Mouse (Mus musculus): ENCODE results near the gene Ifi213. TPM values are rescaled to one million over a fixed set of nuclear protein-coding genes. Genes with fewer than 3 reads are reported as not detected.
"Not testable (repeated sequence)": the region's sequence is repeated elsewhere in the genome, so short reads cannot be mapped to it uniquely, and the experiment has no call there.

The Ifi213 gene
- total RNA-seq (2021), result not detected
- long read RNA-seq, experiment 1, result 0 reads
- long read RNA-seq, experiment 2, result 0 reads

- intact Hi-C loops (cut with DNase I); DNase-seq: not testable (repeated sequence)
Observed at GRCm38 (mm10) chr1:173598838-173599494, at the start of gene Ifi213. Gene Ifi213, minus strand, starts transcription at chr1:173599274.

GRCm38 (mm10) chr1:173645393-173645792, 46.3 kb upstream of the Ifi213 start:
- intact Hi-C loops (cut with DNase I), result no loop called here
- no peak for DNase-seq

- intact Hi-C loops (cut with DNase I), result no loop called here
- DNase-seq, result no peak
Observed at GRCm38 (mm10) chr1:173633969-173634645, 35.0 kb upstream of the Ifi213 start.

- DNase-seq; intact Hi-C loops (cut with DNase I): not testable (repeated sequence)
Observed at GRCm38 (mm10) chr1:173630622-173631021, 31.5 kb upstream of the Ifi213 start, which contains the start of gene Ifi209. Gene Ifi209, plus strand, starts transcription at chr1:173630917.

GRCm38 (mm10) chr1:173626686-173627085, 27.6 kb upstream of the Ifi213 start:
- DNase-seq, result no peak
- intact Hi-C loops (cut with DNase I), result no loop called here

- DNase-seq, result no peak
- intact Hi-C loops (cut with DNase I), result no loop called here
Observed at GRCm38 (mm10) chr1:173624052-173624451, 25.0 kb upstream of the Ifi213 start.

GRCm38 (mm10) chr1:173622216-173622615, 23.1 kb upstream of the Ifi213 start:
- DNase-seq, result not testable (repeated sequence)

GRCm38 (mm10) chr1:173610291-173610690, 11.2 kb upstream of the Ifi213 start:
- intact Hi-C loops (cut with DNase I); DNase-seq: not testable (repeated sequence)

More at GRCm38 (mm10) chr1:173622216-173622615, 23.1 kb upstream of the Ifi213 start:
- intact Hi-C loops (cut with DNase I), result not testable (repeated sequence)

GRCm38 (mm10) chr1:173589698-173590097, 9.4 kb downstream of the Ifi213 start:
- intact Hi-C loops (cut with DNase I); DNase-seq: not testable (repeated sequence)

- intact Hi-C loops (cut with DNase I), result no loop called here
- DNase-seq, result no peak
Observed at GRCm38 (mm10) chr1:173579921-173580585, 19.0 kb downstream of the Ifi213 start.

GRCm38 (mm10) chr1:173579079-173579478, 20.0 kb downstream of the Ifi213 start:
- DNase-seq, result no peak
- intact Hi-C loops (cut with DNase I), result no loop called here

GRCm38 (mm10) chr1:173550491-173551050, 48.5 kb downstream of the Ifi213 start:
- intact Hi-C loops (cut with DNase I), result not testable (repeated sequence)
- peak in 1 of 2 experiments; percentile 24 for DNase-seq

GRCm38 (mm10) chr1:173548798-173549197, 50.3 kb downstream of the Ifi213 start:
- DNase-seq; intact Hi-C loops (cut with DNase I): not testable (repeated sequence)

GRCm38 (mm10) chr1:173535791-173536190, 63.3 kb downstream of the Ifi213 start, which contains the start of gene Ifi214:
Gene Ifi214, minus strand, starts transcription at chr1:173535957.
- DNase-seq; intact Hi-C loops (cut with DNase I): not testable (repeated sequence)

GRCm38 (mm10) chr1:173521452-173521851, 77.6 kb downstream of the Ifi213 start:
- no peak for DNase-seq
- intact Hi-C loops (cut with DNase I), result no loop called here

Small RNA genes lying within 50 kb of the gene (microRNA-seq; reads per million reads assigned to microRNA genes)
- gene Gm44339 (0 reads per million in 2 experiments), gene Gm44481 (0 reads per million in 2 experiments)

Other genes starting within 250 kb of the Ifi213 start
- under 1 TPM in 1 of 2 experiments, not detected in 1; 0.47 TPM for gene Aim2, start 248.4 kb downstream of the Ifi213 start, total RNA-seq (2021)
- gene Cadm3, start 231.6 kb downstream of the Ifi213 start, total RNA-seq (2021), result 1 to 10 TPM; 8.7 to 8.9 TPM
- not detected for gene Ifi206, start 108.2 kb downstream of the Ifi213 start, total RNA-seq (2021)
- not detected for gene Ifi214, start 63.3 kb downstream of the Ifi213 start, total RNA-seq (2021)
- gene Ifi209, start 31.6 kb upstream of the Ifi213 start, total RNA-seq (2021), result under 1 TPM; 0.15 to 0.20 TPM
- under 1 TPM; 0.07 to 0.10 TPM for gene Ifi208, start 74.4 kb upstream of the Ifi213 start, total RNA-seq (2021)
- 1 to 10 TPM; 2.5 to 3.2 TPM for gene Ifi207, start 142.5 kb upstream of the Ifi213 start, total RNA-seq (2021)
- gene Ifi204, start 167.7 kb upstream of the Ifi213 start, total RNA-seq (2021), result 1 to 10 TPM; 1.9 to 3.4 TPM

All from gastrocnemius, postnatal 36 days (tissue).